Mouse (Mus musculus): Measurements from ENCODE around the gene March10.

Gene March10

DNA sequence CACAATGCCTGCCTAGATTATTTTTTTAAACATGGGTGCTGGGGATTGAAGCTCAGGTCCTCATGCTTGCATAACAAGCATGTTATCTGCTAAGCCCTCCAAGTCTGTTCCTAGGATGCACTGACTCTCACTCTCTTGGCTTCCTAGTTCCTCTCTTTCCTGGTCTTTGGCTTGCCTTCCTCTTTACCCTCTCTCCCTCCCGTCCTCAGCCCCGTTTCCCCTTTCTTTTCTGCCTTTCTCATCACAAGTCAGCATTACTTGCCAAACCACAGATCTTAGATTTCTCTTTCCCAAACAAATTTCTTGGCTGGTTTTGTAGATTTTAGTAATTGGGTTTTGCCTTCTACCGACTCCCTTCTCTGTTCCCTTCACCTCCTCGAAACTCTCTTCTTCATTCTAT, 10.2 kb upstream of the March10 start:
- no peak for DNase-seq (ENCODE audit: low spot score in 2 of 2)

DNA sequence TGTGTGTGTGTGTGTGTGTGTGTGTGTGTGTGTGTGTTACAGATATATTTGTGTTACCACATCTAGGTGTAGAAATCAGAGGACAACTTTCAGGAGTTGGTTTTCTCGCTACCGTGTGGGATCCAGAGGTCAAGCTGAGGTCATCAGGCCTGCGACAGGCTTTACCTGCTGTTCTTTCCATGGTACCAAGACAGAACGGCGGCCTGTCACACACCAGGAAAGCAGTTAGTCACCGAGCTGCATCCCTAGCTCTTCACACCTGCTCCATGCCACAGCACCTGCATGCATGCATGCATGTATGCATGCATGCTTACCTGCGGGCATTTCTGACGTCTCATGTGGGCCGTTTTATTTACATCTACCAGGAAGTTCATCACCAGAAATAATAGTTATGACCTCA, 9.0 kb upstream of the March10 start:
- no peak for DNase-seq (ENCODE audit: low spot score in 2 of 2)

DNA sequence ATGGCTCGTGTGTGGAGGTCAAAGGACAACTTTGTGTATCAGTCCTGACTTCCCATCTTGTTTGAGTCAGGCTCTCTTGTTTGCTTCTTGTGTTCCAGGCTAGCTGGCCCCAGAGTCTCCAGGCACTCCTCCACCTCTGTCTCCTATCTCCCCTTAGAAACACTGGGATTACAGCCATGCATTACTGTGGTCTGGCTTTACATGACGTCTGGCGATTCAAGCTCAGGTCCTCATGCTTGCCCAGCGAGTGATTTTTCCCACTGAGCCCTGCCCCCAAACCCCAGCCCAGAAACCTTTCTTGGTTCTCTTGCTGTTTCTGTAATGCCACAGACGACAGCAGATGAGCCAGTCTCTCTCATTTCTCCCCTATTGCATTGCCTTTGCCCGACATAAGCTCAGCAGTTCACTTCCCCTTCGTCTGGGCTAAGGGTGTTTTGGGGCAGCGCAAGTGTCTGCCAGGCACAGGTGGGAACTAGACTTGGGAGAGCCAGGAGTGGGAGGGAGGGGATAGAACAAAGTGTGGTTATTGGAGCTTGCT, 8.0 kb upstream of the March10 start:
- DNase-seq (ENCODE audit: low spot score in 2 of 2) = no peak

DNA sequence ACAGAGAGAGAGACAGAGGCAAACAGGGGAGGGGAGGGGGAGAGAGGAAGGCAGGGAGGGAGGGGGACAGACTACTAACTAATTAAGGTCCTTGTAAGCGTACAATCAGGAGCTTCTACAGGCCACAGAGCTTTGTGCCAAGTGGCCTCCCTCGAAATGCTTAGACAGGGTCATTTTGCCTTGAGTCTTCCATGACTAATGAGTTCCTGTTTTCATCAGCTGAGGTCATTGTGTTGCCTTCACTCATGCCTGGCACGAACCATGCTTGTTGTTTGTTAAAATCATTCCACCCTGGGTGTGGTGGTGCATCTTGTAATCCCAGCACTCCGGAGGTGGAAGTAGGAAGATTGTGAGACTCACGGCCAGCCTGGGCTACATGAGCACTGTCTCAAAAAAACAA, 3.4 kb upstream of the March10 start:
- DNase-seq (ENCODE audit: low spot score in 2 of 2) = no peak

DNA sequence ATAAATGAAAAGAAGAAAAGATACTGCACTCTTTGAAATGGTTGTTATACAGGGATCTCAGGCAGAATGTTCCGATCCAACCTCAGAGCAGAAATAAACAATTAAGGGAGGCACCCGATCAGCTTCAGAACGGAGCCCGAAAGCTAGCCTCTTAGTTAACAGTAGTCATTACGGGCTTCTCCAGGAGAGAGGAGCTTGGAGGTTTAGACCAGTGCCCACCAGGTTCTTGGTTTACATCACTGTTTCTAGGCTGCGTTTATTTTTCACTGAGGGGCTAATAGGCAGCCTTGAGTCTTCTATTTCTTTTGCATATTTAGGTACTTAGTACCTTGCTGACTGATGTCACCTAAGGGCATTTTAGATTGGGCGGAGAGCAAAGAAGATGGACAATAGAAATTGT, 506 bp upstream of the March10 start:
- DNase-seq (ENCODE audit: low spot score in 2 of 2) = no peak

DNA sequence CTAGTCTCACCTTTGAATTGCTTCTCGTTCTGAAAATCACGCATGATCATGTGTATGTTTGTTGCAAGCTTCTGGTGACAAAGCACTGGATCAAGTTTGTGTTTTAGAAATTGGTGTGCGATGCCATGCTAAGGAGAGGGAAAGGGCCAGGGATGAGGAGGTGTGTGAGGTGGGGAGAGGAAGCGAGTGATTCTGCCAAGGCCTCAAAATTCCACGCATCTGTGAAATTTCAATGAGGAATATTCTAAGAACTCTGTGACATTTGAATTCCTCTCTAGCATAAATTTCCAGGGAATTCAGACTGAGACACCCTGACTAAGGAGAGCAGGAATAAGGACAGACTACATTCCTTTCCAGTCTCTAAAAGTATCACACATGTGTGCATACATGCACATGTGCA, 1.4 kb downstream of the March10 start:
- no peak for DNase-seq (ENCODE audit: low spot score in 2 of 2)

DNA sequence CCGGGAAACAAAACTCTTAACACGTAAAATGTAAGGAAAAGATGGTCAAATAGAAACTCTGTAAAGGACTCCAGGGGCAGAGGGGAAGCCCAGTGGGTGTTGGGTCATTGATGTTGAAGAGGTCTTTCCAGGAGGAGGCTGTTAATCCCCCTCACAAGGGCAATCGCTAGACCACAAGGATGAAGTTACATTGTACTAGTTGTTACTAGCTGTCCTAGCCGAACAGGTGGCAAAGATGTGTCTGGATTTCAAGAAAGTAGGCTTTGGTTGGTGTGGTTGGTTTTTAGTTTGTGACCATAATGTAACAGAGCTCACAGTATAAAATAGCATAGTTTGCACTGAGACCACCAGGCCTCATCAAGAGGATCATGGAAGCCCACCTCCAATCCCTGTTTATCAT, 3.5 kb downstream of the March10 start:
- no peak for DNase-seq (ENCODE audit: low spot score in 2 of 2)

DNA sequence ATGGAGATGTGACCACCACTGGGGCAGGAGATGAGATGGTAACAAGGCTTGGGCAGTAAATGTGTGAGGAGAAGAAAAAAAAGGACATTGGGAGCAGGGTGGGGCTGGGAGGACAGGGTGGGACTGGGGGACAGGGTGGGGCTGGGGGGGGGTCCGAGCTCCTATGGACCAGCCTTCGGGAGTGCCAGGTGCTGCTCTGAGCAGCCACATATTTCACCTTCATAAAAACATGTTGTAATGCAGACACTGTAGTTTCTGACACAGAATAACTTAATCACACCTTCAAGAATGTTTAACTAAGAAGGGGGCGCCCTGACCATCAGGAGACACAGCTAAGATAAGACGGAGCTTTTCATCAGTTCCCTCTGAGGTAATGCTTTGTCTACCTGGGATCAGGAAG, 4.0 kb downstream of the March10 start:
- DNase-seq (ENCODE audit: low spot score in 2 of 2) = no peak

DNA sequence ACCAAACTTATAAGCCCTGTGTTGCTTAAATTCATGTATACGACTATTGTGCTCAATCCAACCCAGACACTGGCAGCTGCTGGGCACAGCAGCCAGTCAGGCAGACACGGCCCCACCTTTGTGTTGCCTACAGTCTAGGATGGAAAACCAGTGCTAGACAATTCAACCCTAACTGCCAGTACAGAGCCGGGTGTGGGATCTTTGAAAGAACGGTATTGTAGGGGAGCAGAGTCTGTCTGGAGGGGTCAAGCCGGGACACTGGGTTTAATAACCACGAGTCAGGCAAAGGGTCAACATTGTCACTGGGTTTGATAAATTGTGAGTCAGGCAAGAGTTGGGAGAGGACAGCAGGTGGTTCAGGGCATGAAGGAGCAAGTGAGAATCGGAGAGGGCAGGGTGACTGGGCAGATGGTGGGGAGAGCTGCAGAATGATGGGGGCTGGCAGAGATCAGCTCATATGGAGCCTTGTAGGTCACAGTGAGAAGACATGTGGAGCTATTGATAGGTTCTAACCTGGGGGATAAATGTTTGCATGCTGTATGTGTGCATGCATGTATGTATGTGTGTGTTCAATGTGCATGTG, 4.9 kb downstream of the March10 start:
- DNase-seq (ENCODE audit: low spot score in 2 of 2) = no peak

DNA sequence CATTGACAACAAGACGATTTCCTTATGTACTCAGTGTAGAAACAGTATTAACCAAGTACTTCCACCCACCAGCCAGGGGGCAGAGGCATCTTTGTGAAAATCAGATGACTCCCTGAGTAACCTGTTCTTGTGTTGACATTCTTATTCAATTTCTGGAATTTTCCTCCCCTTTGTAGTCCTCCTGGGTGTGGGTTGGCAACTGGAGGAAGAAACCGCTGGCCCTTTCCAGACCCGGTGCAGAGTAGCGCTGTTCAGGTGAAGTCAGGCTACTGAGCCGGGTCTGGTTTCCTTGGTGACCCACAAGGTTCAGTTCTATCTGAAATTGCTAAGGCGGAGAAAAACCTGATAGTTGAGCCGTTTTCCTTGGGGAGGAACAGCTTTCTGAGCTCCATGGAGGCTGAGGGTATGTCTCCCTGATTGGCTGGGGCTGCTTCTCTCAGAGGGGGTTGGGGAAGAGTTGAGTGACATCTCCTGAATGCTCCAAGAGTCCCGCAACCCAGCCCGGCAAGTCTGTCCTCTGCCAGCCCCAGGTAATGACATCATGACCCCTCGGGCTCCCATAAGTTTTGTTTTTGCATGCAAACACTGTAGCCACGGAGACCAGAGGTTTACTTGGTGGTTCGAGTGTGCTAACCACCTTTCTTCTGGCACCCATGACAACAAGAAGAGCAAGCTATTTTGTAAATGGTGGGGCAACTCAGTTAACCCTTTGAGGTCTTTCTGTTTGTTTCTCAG, 6.8 kb downstream of the March10 start:
- no peak for DNase-seq (ENCODE audit: low spot score in 2 of 2)

DNA sequence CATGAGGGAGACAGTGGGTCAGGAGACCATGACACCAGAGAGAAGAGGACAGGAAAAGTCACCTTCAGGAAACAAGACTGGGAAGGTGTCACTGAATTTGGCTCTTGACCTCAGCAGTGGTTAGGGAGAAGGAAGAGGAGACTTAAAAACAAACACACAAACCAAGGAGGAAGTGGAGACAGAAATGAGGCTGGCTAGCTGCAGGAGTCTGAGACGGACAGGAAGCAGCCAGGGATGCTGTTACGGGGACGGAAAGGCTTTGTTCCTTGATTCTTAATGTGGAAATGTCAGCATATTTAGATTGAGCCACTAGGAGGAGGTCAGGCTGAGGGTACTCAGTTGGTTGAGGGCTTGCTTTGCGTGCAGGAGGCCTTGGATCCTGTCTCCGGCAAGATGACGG, 8.9 kb downstream of the March10 start:
- no peak for DNase-seq (ENCODE audit: low spot score in 2 of 2)

DNA sequence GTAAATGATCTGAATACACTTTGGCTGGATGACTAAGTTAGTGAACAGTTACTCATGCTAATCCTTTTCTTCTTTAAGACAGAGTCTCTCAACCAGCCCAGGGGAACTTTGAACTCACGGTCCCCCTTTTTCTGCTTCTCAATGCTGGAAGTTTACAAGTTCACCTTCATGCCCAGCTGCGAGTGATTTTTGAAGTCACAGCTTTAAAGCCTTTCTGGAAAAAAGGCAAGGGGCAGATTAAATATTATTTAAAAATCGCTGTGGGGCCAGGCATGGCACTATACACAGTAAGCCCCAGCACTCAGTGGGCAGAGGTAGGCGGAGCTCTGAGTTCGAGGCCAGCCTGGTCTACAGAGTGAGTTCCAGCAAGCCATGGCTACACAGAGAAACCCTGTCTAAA, 10.3 kb downstream of the March10 start:
- DNase-seq (ENCODE audit: low spot score in 2 of 2) = no peak

DNA sequence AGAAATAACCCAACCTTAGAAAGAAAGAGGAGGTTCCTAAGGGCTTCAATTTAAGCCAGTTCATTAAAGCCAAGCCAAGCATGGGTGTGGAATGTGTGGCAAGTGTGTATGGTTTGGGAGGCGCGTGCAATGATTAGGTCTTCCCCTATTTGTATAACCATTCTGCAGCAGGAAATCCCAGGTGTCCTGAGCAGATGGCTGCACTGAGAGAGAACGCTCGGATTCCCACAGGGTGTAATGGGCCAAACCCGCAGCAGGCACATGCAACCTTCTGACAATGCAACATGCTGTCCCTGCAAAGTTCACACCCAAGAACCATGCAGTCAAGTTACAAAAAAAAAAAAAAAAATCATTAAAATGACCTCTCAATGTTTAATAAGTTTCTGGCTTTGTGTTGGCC, 10.8 kb downstream of the March10 start:
- no peak for DNase-seq (ENCODE audit: low spot score in 2 of 2)

DNA sequence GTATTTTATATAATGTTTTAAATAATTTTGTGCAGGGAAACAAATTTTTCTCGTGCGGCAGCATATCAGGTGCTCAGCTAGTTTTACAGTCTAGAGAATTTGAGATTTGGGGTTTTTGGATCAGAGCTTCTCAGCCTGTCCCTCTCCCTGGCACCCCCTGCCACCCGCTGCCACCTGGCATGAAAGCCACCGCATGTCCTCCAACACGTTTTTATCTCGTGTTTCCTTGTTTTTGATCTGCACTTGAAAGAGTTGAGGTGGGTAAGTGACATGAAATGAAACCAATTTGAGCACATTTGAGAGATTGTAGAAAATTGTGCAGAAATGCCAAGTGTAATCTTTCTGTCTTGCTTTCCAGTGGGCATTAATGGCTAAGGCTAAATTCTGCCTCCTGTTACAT, 11.6 kb downstream of the March10 start:
- DNase-seq (ENCODE audit: low spot score in 2 of 2) = no peak

DNA sequence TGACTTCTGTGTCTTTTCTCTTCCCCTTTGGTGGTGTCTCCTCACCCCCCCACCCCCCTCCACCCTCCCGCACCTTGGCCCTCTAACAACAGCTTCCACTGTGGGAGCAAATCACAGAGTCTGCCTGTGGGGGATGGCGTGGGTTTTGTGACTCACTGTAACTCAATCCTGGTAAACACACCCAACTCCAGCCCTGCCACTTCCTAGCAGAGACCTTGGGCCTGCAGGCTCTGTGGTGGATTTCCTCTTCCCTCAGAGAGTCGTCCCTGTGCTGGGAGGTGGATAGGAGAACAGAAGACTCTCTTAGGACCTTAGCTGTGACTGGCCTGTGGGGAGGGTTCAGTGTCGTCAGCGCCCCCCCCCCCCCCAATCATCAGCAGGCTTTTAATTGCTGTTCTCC, 13.0 kb downstream of the March10 start:
- DNase-seq (ENCODE audit: low spot score in 2 of 2) = no peak

DNA sequence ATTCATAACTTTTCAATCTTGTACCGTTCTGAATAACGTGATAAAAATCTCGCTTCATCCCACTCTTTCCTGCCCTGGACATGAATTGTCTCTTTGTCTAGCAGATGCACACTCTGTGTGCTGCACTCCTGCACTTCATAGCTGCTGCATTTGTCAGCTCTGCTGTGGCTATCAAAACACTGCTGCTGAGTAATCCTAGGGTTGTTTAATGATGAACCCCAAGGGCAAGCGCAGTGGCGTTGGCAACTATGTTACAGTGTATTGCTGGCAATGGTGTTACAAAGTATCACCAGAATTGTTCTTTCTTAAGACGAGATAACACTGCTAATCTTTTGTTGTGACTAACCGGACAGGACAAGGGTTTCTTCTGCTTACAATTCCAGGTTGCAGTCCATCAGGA, 16.7 kb downstream of the March10 start:
- no peak for DNase-seq (ENCODE audit: low spot score in 2 of 2)

DNA sequence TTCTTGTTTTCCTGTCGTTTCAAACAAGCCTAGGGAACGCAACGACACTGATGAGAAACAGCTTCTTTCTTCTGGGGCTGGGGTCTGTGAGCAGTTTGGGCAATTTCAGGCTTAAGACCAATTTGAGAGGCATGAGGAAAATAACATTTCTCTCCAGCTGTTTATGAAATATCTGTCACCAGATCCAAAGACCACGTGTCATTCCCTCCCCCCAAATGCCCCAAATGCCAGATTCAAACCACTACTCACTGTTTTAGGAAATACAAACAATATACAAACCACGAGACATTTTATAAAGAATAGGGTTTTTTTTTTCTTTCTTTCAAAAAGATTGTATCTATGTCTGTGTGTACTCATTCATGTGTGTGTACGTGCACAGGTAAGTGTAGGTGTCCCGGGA, 17.6 kb downstream of the March10 start:
- DNase-seq (ENCODE audit: low spot score in 2 of 2) = no peak

DNA sequence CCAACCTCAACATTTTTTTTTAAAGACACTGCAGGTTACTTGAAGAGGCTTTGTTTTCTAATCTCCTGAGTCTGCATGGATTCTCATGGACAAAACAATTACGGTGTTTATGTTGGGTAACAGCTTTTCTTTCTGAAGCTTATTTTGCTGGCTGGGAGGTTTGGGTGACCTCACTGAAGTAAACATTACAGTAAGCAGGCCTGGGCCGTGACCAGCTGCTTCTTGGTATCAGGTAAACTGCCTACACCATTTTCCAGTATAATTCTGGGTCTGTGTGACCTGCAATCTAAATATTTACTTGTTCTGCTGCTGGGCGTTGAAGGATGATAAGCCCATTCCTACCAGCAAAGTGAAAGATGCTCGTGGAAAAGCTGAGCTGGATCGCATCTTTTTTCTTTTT, 30.1 kb downstream of the March10 start:
- no peak for DNase-seq (ENCODE audit: low spot score in 2 of 2)

DNA sequence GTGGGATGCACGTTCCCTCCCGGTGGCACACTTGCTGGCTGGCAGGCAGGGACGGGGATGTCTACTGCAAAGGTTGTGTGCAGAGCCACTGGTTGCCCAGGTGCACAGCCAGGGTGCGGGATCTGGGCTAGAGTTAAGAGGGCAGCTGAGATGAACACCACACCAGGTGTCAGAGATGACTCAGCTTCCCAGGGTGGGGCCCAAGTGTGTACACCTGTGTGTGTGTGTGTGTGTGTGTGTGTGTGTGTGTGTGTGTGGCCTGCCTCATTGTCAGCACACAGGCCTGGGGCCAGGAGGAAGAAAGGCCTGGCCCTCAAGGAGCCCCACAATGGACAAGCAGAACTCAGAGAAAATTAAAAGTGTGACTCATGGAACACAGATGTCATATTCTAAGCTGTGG, 31.9 kb downstream of the March10 start:
- DNase-seq (ENCODE audit: low spot score in 2 of 2) = no peak

DNA sequence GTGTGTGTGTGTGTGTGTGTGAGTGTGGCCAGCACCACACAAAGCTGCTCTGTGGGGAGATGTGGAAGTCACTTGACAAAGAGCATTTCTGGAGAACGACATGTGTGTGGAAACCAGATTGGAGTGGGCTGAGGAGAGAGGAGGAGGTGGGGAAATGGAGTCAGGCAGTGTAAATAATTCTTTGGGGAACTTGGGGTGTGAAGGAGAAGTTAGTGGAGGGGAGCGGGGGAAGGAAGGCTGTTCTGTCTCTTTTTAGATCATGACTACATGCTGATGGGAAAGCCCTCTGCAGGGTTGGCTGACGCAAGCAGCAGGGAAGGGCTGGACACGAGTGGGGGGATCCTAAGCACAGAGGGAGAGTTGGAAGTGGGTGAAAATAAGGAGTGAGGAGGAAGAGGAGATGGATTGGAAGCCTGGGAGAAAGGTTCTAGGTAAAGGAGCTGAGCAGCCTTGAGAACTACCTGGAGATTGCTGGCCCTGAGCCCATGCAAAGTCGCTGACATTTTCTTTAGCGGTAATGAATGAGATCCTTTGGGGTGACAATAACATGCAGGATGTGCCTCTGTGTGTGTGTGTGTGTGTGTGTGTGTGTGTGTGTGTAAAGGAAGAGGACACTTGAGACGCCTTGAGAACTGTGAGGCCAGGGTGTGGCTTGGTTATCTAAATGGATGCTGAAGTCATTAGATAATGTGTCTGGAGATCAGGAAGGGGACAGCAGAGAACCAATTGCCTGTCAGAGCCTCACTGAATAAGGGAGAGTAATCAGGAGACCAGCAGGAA, 35.7 kb downstream of the March10 start:
- peak; percentile 27 to 60 for DNase-seq (ENCODE audit: low spot score in 2 of 2)

DNA sequence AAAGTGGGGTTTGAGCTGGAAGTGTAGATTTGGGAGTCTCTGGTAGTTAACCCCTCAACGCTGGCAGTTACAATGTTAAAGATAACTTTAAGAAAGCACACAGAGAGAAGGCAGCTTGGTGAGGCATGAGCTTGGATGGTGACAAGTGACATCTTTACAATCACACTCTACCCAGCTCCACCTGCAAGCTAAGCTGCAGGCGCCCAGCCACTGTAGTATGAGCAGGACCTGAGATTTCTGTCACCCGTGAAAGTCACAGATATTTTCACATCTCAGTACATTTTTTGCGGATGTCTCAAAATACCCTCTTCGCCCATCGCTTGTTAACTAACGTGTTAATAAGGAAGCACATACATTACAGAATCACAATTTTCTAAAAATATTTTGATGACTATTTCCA, 36.6 kb downstream of the March10 start:
- no peak for DNase-seq (ENCODE audit: low spot score in 2 of 2)

DNA sequence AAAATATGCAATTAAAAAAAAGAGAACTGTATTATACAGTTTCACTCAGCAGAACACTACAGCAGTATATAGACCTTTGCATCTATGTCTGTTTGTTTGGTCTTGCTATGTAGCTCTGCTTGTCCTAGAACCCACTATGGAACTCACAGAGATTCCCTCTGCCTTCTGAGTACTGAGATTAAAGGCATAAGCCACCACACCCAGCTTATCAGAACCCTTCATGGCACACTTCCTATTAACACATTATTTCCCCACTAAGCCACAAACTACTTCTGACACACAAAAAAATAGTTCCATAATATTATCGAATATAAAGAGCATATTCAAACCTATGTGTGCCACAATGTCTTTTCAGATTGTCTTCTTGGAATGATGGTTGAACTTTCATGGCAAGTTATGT, 42.5 kb downstream of the March10 start:
- DNase-seq (ENCODE audit: low spot score in 2 of 2) = no peak

DNA sequence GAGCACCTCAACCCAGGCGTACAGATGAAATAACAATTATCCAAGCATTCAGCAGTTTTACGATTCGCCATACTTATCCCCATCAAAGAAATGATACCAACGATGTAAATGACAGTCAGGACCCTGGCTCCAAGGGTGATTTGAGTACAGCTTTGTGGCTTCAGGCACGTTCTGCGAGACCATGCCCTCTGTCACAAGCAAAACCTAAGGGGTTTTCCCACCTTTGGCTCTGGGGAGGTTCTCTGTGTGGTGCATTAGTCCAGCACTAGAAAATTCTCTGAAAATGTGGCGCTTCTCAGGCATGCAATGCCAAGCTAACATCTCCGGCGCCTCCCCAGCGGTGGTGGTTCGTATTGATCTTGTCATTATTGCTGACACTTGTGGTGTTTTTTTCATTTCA, 47.1 kb downstream of the March10 start:
- DNase-seq (ENCODE audit: low spot score in 2 of 2) = no peak
